Mouse (Mus musculus) lung, adult 2 months (tissue): ENCODE measurements around the gene Zfp644.

ENCODE experiments used
- CTCF ChIP-seq: fragments of 200-500 bp; IDR thresholded peaks from 2 replicates; pipeline ENCODE4 v1.5.1; 2011; ENCODE audit warnings: mild to moderate bottlenecking, low read length, control low read depth; ENCODE audit not compliant: insufficient read depth
- POLR2A ChIP-seq: fragments of 200-500 bp; IDR thresholded peaks from 2 replicates; pipeline ENCODE4 v1.6.1; 2011; ENCODE audit warnings: low read depth, mild to moderate bottlenecking, control low read depth, low read length, borderline replicate concordance; ENCODE audit errors: extremely low read depth

GRCm38 (mm10) chr5:106604381-106604780 is 92.7 kb downstream of the Zfp644 start:
- TF ChIP-seq CTCF (no peak), POLR2A (no peak)
